Mouse (Mus musculus): ENCODE results near the gene Zfp112. TPM values are rescaled to one million over a fixed set of nuclear protein-coding genes. Genes with fewer than 3 reads are reported as not detected.

Gene Zfp112
- total and polyA plus RNA-seq, 3 experiments: 0.50 to 0.84 TPM; not detected in 1

DNA sequence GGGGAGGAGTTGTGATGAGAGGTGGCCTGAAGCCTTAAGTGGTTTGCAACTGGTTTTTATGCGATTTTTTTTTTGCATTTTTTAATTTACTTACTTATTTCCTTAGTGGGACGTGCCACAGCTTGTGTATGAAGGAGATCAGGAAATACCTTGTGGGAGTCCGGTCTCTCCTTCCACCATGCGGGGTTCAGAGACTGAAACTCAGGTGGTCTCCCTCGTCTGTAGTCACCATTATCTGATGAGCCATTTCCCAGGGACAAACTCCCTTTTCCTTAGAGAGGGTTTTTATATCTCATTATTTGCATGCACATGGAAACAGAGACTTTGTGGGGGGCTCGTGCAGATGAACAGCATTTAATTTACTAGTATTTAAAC, 63.2 kb downstream of the Zfp112 start:
- Histone ChIP-seq H3K4me1 (ENCODE audit: control insufficient read depth in 1 of 2, insufficient read depth in 2 of 2, low read length in 2 of 2) (no peaks in the 10 kb centered on the region), H3K9ac (ENCODE audit: control insufficient read depth, low read depth, low read length, poor library complexity, severe bottlenecking) (no peak overlapping the region), H3K36me3 (ENCODE audit: control insufficient read depth in 1 of 2, insufficient read depth in 2 of 2, low read length in 2 of 2) (no peaks in the 10 kb centered on the region), H3K4me3 (ENCODE audit: control insufficient read depth in 1 of 2, insufficient read depth in 1 of 2, low read depth in 2 of 2, low read length in 2 of 2) (no peak overlapping the region), H3K9me3 (replicated peaks; ENCODE audit: insufficient read depth, low read length) (no peaks in the 10 kb centered on the region), H3K27ac (ENCODE audit: control insufficient read depth, low read depth, low read length) (no peak overlapping the region), H3K27me3 (ENCODE audit: control insufficient read depth in 1 of 2, insufficient read depth in 2 of 2, low read length in 2 of 2) (no peaks in the 10 kb centered on the region), H3K79me2 (ENCODE audit: control insufficient read depth, insufficient read depth, low read length, poor library complexity) (no peaks in the 10 kb centered on the region)
- DNase-seq (ENCODE audit: low read depth, low spot score): no peak
- TF ChIP-seq TCF12 (IDR thresholded peaks at IDR 0.05; ENCODE audit: low read depth, low read length) (no peak), KAT2A (conservative IDR thresholded peaks at IDR 0.05; ENCODE audit: low read depth, low read length) (no peak), MAFK (IDR thresholded peaks at IDR 0.05; ENCODE audit: borderline replicate concordance, low read depth, low read length) (no peak), USF2 (IDR thresholded peaks at IDR 0.05; ENCODE audit: borderline replicate concordance in 1 of 2, insufficient read depth in 1 of 2, low read depth in 1 of 2, low read length in 2 of 2) (no peak), CHD1 (IDR thresholded peaks at IDR 0.05; ENCODE audit: low read depth, low read length) (no peak), USF1 (IDR thresholded peaks at IDR 0.05; ENCODE audit: low read depth, low read length) (no peak), POLR2AphosphoS2 (IDR thresholded peaks at IDR 0.05; ENCODE audit: low read length) (no peak), RCOR1 (IDR thresholded peaks at IDR 0.05; ENCODE audit: low read depth, low read length) (no peak), MXI1 (IDR thresholded peaks at IDR 0.05; ENCODE audit: low read depth, low read length) (no peak), SIN3A (IDR thresholded peaks at IDR 0.05; ENCODE audit: low read length) (no peak), MYB (IDR thresholded peaks at IDR 0.05; ENCODE audit: low read depth, low read length) (no peak)

Other genes with a start within 250 kb of the Zfp112 start
- not detected in 2 replicates for gene Vmn1r177, start 245.9 kb upstream of the Zfp112 start, total RNA-seq (2012; rRNA removed)
- gene Vmn1r177, start 245.9 kb upstream of the Zfp112 start, polyA plus RNA-seq (2012; ENCODE audit: insufficient read depth in 1 of 2, insufficient read length in 2 of 2, low read depth in 1 of 2, low replicate concordance in 2 of 2, missing spikeins in 1 of 2): not detected
- not detected in 2 replicates for gene Vmn1r178, start 220.3 kb upstream of the Zfp112 start, total RNA-seq (2012; rRNA removed)
- not detected for gene Vmn1r178, start 220.3 kb upstream of the Zfp112 start, polyA plus RNA-seq (2012; ENCODE audit: insufficient read depth in 1 of 2, insufficient read length in 2 of 2, low read depth in 1 of 2, low replicate concordance in 2 of 2, missing spikeins in 1 of 2)
- not detected in 2 replicates for gene Vmn1r179, start 185.3 kb upstream of the Zfp112 start, total RNA-seq (2012; rRNA removed)
- not detected for gene Vmn1r179, start 185.3 kb upstream of the Zfp112 start, polyA plus RNA-seq (2012; ENCODE audit: insufficient read depth in 1 of 2, insufficient read length in 2 of 2, low read depth in 1 of 2, low replicate concordance in 2 of 2, missing spikeins in 1 of 2)
- gene Vmn1r180, start 161.7 kb upstream of the Zfp112 start, total RNA-seq (2012; rRNA removed): not detected in 2 replicates
- gene Vmn1r180, start 161.7 kb upstream of the Zfp112 start, polyA plus RNA-seq (2012; ENCODE audit: insufficient read depth in 1 of 2, insufficient read length in 2 of 2, low read depth in 1 of 2, low replicate concordance in 2 of 2, missing spikeins in 1 of 2): not detected
- gene Vmn1r181, start 137.7 kb upstream of the Zfp112 start, total RNA-seq (2012; rRNA removed): not detected in 2 replicates
- not detected for gene Vmn1r181, start 137.7 kb upstream of the Zfp112 start, polyA plus RNA-seq (2012; ENCODE audit: insufficient read depth in 1 of 2, insufficient read length in 2 of 2, low read depth in 1 of 2, low replicate concordance in 2 of 2, missing spikeins in 1 of 2)
- not detected in 2 replicates for gene V1rd19, start 110.6 kb upstream of the Zfp112 start, total RNA-seq (2012; rRNA removed)
- not detected for gene V1rd19, start 110.6 kb upstream of the Zfp112 start, polyA plus RNA-seq (2012; ENCODE audit: insufficient read depth in 1 of 2, insufficient read length in 2 of 2, low read depth in 1 of 2, low replicate concordance in 2 of 2, missing spikeins in 1 of 2)
- gene Vmn1r183, start 59.1 kb upstream of the Zfp112 start, total RNA-seq (2012; rRNA removed): not detected in 2 replicates
- gene Vmn1r183, start 59.1 kb upstream of the Zfp112 start, polyA plus RNA-seq (2012; ENCODE audit: insufficient read depth in 1 of 2, insufficient read length in 2 of 2, low read depth in 1 of 2, low replicate concordance in 2 of 2, missing spikeins in 1 of 2): under 1 TPM in 1 of 2 experiments, not detected in 1; 0.03 TPM
- 20.7 and 21.9 TPM in 2 replicates for gene Zfp180, start 30.4 kb upstream of the Zfp112 start, total RNA-seq (2012; rRNA removed)
- 10 to 100 TPM in 1 of 2 experiments, not detected in 1; 21.6 TPM for gene Zfp180, start 30.4 kb upstream of the Zfp112 start, polyA plus RNA-seq (2012; ENCODE audit: insufficient read depth in 1 of 2, insufficient read length in 2 of 2, low read depth in 1 of 2, low replicate concordance in 2 of 2, missing spikeins in 1 of 2)
- gene Zfp235, start 21.9 kb downstream of the Zfp112 start, total RNA-seq (2012; rRNA removed): 4.2 and 6.2 TPM in 2 replicates
- gene Zfp235, start 21.9 kb downstream of the Zfp112 start, polyA plus RNA-seq (2012; ENCODE audit: insufficient read depth in 1 of 2, insufficient read length in 2 of 2, low read depth in 1 of 2, low replicate concordance in 2 of 2, missing spikeins in 1 of 2): 1 to 10 TPM in 1 of 2 experiments, not detected in 1; 4.5 TPM
- not detected in 2 replicates for gene Zfp114, start 62.7 kb downstream of the Zfp112 start, total RNA-seq (2012; rRNA removed)
- gene Zfp114, start 62.7 kb downstream of the Zfp112 start, polyA plus RNA-seq (2012; ENCODE audit: insufficient read depth in 1 of 2, insufficient read length in 2 of 2, low read depth in 1 of 2, low replicate concordance in 2 of 2, missing spikeins in 1 of 2): not detected
- not detected in 2 replicates for gene Zfp111, start 99.1 kb downstream of the Zfp112 start, total RNA-seq (2012; rRNA removed)
- not detected for gene Zfp111, start 99.1 kb downstream of the Zfp112 start, polyA plus RNA-seq (2012; ENCODE audit: insufficient read depth in 1 of 2, insufficient read length in 2 of 2, low read depth in 1 of 2, low replicate concordance in 2 of 2, missing spikeins in 1 of 2)
- gene Zfp109, start 125.2 kb downstream of the Zfp112 start, total RNA-seq (2012; rRNA removed): not detected in 2 replicates
- not detected for gene Zfp109, start 125.2 kb downstream of the Zfp112 start, polyA plus RNA-seq (2012; ENCODE audit: insufficient read depth in 1 of 2, insufficient read length in 2 of 2, low read depth in 1 of 2, low replicate concordance in 2 of 2, missing spikeins in 1 of 2)
- gene Zfp108, start 142.5 kb downstream of the Zfp112 start, total RNA-seq (2012; rRNA removed): not detected in 2 replicates
- not detected for gene Zfp108, start 142.5 kb downstream of the Zfp112 start, polyA plus RNA-seq (2012; ENCODE audit: insufficient read depth in 1 of 2, insufficient read length in 2 of 2, low read depth in 1 of 2, low replicate concordance in 2 of 2, missing spikeins in 1 of 2)
- not detected in 2 replicates for gene Zfp93, start 158.1 kb downstream of the Zfp112 start, total RNA-seq (2012; rRNA removed)
- not detected for gene Zfp93, start 158.1 kb downstream of the Zfp112 start, polyA plus RNA-seq (2012; ENCODE audit: insufficient read depth in 1 of 2, insufficient read length in 2 of 2, low read depth in 1 of 2, low replicate concordance in 2 of 2, missing spikeins in 1 of 2)
- 9.2 and 9.9 TPM in 2 replicates for gene Zfp61, start 188.9 kb downstream of the Zfp112 start, total RNA-seq (2012; rRNA removed)
- 10 to 100 TPM in 1 of 2 experiments, not detected in 1; 15.3 TPM for gene Zfp61, start 188.9 kb downstream of the Zfp112 start, polyA plus RNA-seq (2012; ENCODE audit: insufficient read depth in 1 of 2, insufficient read length in 2 of 2, low read depth in 1 of 2, low replicate concordance in 2 of 2, missing spikeins in 1 of 2)
- 5.9 and 6.9 TPM in 2 replicates for gene Zfp94, start 204.4 kb downstream of the Zfp112 start, total RNA-seq (2012; rRNA removed)
- gene Zfp94, start 204.4 kb downstream of the Zfp112 start, polyA plus RNA-seq (2012; ENCODE audit: insufficient read depth in 1 of 2, insufficient read length in 2 of 2, low read depth in 1 of 2, low replicate concordance in 2 of 2, missing spikeins in 1 of 2): 1 to 10 TPM in 1 of 2 experiments, not detected in 1; 5.9 TPM
- not detected in 2 replicates for gene Tescl, start 221.6 kb downstream of the Zfp112 start, total RNA-seq (2012; rRNA removed)
- not detected for gene Tescl, start 221.6 kb downstream of the Zfp112 start, polyA plus RNA-seq (2012; ENCODE audit: insufficient read depth in 1 of 2, insufficient read length in 2 of 2, low read depth in 1 of 2, low replicate concordance in 2 of 2, missing spikeins in 1 of 2)
- gene Lypd5, start 236.9 kb downstream of the Zfp112 start, total RNA-seq (2012; rRNA removed): not detected in 2 replicates
- not detected for gene Lypd5, start 236.9 kb downstream of the Zfp112 start, polyA plus RNA-seq (2012; ENCODE audit: insufficient read depth in 1 of 2, insufficient read length in 2 of 2, low read depth in 1 of 2, low replicate concordance in 2 of 2, missing spikeins in 1 of 2)